Mouse (Mus musculus) lung, embryonic 16.5 days (tissue): ENCODE measurements around the gene Dip2b. TPM values are rescaled to one million over a fixed set of nuclear protein-coding genes. Genes with fewer than 3 reads are reported as not detected.

ENCODE experiments used
- ATAC-seq: fragments of 200-750 bp; cut with Nextera tagmentation; 2 replicates; pipeline ENCODE4 v1.8.0; 2017; ENCODE audit warnings: low read depth, mild to moderate bottlenecking, moderate library complexity
- H3K27ac ChIP-seq: fragments of 300-500 bp; sonication (generic); 2 replicates; pipeline ENCODE4 v1.5.1; 2014; ENCODE audit warnings: mild to moderate bottlenecking, control low read depth, low read length
- H3K27me3 ChIP-seq: fragments of 300-500 bp; sonication (generic); 2 replicates; pipeline ENCODE4 v1.6.1; 2014; ENCODE audit warnings: low read depth, low read length, mixed read lengths; ENCODE audit not compliant: control insufficient read depth, insufficient read depth
- H3K36me3 ChIP-seq: fragments of 300-500 bp; sonication (generic); 2 replicates; pipeline ENCODE4 v1.6.1; 2014; ENCODE audit warnings: low read length; ENCODE audit not compliant: control insufficient read depth, insufficient read depth
- H3K4me1 ChIP-seq: fragments of 300-500 bp; sonication (generic); replicated peaks from 2 replicates; pipeline ENCODE4 v1.6.1; 2014; ENCODE audit warnings: low read length, mixed read lengths; ENCODE audit not compliant: control insufficient read depth, insufficient read depth
- H3K4me2 ChIP-seq: fragments of 300-500 bp; sonication (generic); 2 replicates; pipeline ENCODE4 v1.6.1; 2014; ENCODE audit warnings: low read depth, low read length, control low read depth
- H3K4me3 ChIP-seq: fragments of 300-500 bp; sonication (generic); 2 replicates; pipeline ENCODE4 v1.5.1; 2014; ENCODE audit warnings: mild to moderate bottlenecking, low read length, control low read depth
- H3K9ac ChIP-seq: fragments of 300-500 bp; sonication (generic); 2 replicates; pipeline ENCODE4 v1.6.1; 2014; ENCODE audit warnings: low read length, control low read depth
- H3K9me3 ChIP-seq: fragments of 300-500 bp; sonication (generic); 2 replicates; pipeline ENCODE4 v1.6.1; 2016; ENCODE audit warnings: low read length; ENCODE audit not compliant: control insufficient read depth
- WGBS: fragments of 180-500 bp; shearing (Covaris S2); extraction: QIAGEN DNeasy Blood & Tissue Kit; methylation state at CpG from one replicate; pipeline ENCODE4 v1.1.7; 2014; 5-methylcytosine and 5-hydroxymethylcytosine counted together
- polyA plus RNA-seq: library from polyadenylated mRNA; unstranded; fragments of >200 nt; fragmentation: Nextera tagmentation; extraction: Ambion mirVana; gene quantifications from 2 replicates; pipeline ENCODE4 v1.2.1, GENCODE M21; 2015

The Dip2b gene
- polyA plus RNA-seq, 1 experiment from 2014 or later, result 10.4 TPM

DNA sequence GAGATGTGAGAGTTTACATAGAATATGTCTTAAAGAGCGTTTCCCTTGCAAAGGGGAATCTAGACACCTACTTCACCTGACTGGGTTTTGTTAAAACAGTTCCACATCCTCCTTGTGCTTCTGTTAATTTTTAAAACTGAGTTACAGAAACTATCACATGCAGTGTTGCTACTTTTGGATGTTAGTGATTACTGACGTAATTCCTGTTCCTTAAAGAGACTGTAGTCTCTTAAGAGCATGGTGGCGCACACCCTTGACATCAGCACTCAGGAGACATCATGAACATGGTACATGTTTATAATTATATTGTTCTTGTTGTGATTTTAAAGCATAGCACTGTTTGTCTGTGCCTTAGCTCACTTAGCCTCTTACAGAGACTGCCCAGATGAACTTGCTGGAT lies 113.9 kb downstream of the Dip2b start:
- Histone ChIP-seq H3K4me2 (no peak overlapping the region), H3K27ac (no peak overlapping the region), H3K9me3 (no peaks in the 10 kb centered on the region), H3K27me3 (no peaks in the 10 kb centered on the region), H3K36me3 (peaks cover 22% of the 10 kb centered on the region), H3K4me1 (no peaks in the 10 kb centered on the region; the same call in 1 of the 2 replicates), H3K4me3 (no peak overlapping the region), H3K9ac (no peak overlapping the region)
- 85% methylated on average over 3 of the region's 3 CpGs for WGBS
- no peak for ATAC-seq

DNA sequence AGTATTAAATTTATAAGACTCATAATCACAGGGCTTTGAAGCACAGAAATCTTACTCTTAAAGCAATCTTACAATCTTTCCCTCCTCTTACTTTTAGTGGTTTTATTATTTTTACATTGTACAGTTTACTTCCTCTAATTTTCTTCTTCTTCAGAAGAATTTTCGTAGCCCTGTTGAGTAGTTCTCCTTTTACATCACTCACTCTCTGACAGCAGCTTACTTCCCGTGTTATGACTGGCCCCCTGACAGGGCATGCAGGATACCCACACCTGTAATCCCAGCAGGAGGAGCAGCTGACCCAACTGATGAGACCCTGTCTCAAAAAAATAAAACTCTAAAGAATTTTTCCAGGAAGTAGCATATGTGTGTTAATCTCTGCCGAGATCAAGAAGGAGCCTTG lies 114.6 kb downstream of the Dip2b start:
- no peaks in the 10 kb centered on the region for H3K27me3 ChIP-seq
- H3K4me2 ChIP-seq, result no peak overlapping the region
- no peak for ATAC-seq
- H3K27ac ChIP-seq, result no peak overlapping the region
- WGBS, result 73% methylated on average over 3 of the region's 3 CpGs
- no peaks in the 10 kb centered on the region for H3K9me3 ChIP-seq
- no peak overlapping the region for H3K9ac ChIP-seq
- no peaks in the 10 kb centered on the region for H3K4me1 ChIP-seq
- H3K4me3 ChIP-seq, result no peak overlapping the region
- H3K36me3 ChIP-seq, result peaks cover 22% of the 10 kb centered on the region

DNA sequence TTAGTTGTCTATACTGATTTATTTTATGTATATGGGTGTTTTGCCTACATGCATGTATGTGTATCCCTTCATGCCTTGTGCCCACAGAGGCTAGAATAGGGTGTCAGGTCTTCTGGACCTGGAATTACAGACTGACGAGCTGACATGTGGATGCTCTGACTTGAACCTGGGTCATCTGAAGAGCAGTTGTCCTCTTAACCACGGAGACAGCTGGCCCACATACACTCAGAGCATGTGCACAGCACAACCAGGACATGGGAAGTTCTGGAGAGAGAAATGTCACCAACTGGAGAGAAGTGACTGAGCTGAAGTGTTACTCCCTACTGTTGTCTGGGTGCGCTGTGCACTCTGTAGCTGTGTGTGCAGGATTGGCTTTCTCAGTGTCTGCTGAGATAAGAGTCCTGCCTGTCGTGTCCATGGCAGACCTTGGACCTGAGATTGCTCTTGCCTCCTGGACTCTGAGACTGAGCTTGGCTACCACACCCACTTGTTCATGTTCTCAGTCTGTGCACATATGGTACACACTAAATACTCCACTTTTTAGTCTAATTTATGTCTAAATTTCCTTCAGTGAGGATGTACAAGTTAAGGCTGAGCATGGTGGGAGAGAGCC lies 117.7 kb downstream of the Dip2b start:
- Histone ChIP-seq H3K36me3 (peaks cover 24% of the 10 kb centered on the region), H3K4me2 (no peak overlapping the region), H3K4me3 (no peak overlapping the region), H3K9me3 (no peaks in the 10 kb centered on the region), H3K4me1 (no peaks in the 10 kb centered on the region), H3K9ac (no peak overlapping the region), H3K27ac (no peak overlapping the region), H3K27me3 (no peaks in the 10 kb centered on the region)
- WGBS, result 89% methylated on average over 4 of the region's 4 CpGs
- ATAC-seq, result no peak

DNA sequence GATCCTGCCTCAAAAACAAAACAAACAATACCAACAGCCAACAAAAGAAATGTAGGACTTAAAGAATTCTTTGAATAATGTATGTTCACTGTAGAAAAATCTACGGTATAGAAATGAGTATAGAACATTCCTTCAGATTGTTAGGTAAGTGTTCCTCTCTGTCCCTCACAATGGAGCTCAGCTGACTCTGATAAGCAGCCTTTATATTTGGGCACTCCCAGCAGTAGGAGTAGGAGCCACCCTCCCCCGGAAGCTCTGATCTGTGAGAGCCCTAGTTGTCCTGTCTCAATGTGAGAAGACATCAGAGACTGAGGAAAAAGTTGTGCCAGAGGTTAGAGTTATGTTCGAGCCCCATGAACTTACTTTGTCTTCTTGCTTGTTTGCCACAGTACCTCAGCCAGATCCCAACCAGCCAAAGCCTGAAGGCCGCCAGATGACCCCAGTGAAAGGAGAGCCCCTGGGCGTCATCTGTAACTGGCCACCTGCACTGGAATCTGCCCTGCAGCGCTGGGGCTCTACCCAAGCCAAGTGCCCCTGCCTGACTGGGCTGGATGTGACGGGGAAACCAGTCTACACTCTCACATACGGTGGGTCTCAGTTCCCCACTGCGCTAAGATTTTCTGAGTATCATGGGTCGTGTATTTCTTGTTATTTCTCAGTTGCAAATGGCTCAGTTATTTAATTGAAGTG lies 118.5 kb downstream of the Dip2b start:
- H3K4me1 ChIP-seq, result no peaks in the 10 kb centered on the region
- H3K27ac ChIP-seq, result no peak overlapping the region
- H3K4me3 ChIP-seq, result no peak overlapping the region
- H3K36me3 ChIP-seq, result peaks cover 24% of the 10 kb centered on the region
- H3K9me3 ChIP-seq, result no peaks in the 10 kb centered on the region
- H3K4me2 ChIP-seq, result no peak overlapping the region
- ATAC-seq, result no peak
- no peak overlapping the region for H3K9ac ChIP-seq
- H3K27me3 ChIP-seq, result no peaks in the 10 kb centered on the region
- 80% methylated on average over 10 of the region's 10 CpGs for WGBS

DNA sequence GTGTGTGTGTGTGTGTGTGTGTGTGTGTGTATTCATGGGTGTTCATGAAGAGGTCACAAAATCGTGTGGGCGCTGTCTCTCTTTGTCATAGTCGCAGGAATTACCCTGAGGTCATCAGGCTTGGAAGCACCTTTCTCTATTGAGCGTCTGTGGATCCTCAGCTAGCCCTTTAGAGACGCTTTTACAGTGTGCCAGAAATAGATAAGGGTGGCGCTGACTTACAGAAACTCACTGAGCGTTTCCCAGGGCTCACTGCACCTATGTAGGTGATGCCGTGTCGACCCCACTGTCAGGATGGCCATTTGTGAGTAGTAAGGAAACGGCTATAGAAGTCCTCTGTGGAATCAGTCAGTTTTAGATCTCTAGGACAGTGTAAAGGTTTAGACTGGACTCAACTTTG lies 120.5 kb downstream of the Dip2b start:
- Histone ChIP-seq H3K27me3 (no peaks in the 10 kb centered on the region), H3K36me3 (peaks cover 30% of the 10 kb centered on the region), H3K4me3 (no peak overlapping the region), H3K27ac (no peak overlapping the region), H3K9ac (no peak overlapping the region), H3K4me2 (no peak overlapping the region), H3K4me1 (no peaks in the 10 kb centered on the region), H3K9me3 (no peaks in the 10 kb centered on the region)
- ATAC-seq, result no peak
- WGBS, result 86% methylated on average over 10 of the region's 10 CpGs

DNA sequence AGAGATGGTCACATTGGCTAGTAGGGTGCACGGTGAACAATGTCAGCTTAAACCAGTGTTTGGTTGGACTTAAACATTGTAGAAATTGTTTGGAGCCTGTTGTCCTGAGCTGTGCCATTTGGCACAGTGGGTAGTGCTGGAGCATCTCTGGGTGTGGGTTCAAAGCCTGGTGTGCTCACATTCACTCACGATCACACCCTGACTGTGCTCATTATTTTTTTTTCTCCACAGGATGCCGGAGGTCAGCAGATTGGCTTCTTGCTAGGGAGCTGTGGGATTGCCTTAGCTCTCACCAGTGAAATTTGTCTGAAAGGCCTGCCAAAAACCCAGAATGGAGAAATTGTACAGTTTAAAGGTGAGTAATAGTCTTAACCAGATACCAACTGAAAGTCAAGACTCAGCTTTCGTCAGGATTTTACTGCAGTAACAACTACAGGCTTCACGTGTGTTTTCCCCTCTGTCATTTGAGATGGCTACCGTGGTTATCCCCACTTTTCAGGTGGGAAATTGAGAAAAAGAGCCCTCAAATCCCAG lies 123.3 kb downstream of the Dip2b start:
- no peak overlapping the region for H3K4me2 ChIP-seq
- no peak overlapping the region for H3K9ac ChIP-seq
- no peak overlapping the region for H3K4me3 ChIP-seq
- WGBS, result 82% methylated on average over 6 of the region's 6 CpGs
- ATAC-seq, result no peak
- H3K9me3 ChIP-seq, result no peaks in the 10 kb centered on the region
- H3K27ac ChIP-seq, result no peak overlapping the region
- H3K36me3 ChIP-seq, result peaks cover 20% of the 10 kb centered on the region
- H3K4me1 ChIP-seq, result no peaks in the 10 kb centered on the region
- H3K27me3 ChIP-seq, result no peaks in the 10 kb centered on the region

DNA sequence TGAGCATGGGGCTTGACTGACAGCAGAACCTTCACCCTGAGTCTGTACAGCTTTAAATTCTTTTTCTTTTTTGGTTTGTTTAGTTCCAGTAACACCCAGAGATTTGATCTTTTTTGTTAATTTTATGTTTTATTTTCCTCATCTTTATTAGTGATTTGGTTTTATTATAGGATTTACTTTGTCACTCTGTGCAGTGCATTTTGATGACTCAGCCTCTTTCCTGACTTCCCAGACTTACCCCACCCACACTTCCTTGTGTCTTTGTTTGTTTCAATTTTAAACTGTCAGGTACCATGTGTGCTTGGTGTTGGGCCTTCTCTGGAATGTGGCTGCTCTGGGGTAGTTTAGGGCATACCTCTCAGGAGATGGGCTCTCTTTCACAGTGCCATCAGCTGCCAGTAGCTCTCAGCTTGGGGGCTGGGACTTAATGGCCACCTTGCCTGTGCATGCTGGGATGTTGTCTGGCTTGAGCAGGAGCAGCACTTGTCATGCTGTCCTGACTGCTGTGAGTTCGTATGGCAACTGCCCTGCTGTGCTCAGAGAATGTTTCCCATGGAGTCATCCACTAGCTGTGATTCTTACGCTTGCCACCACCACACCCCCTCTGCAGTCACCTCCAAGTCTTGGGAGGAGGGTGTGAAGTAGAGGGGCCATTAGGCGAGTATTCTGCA lies 125.1 kb downstream of the Dip2b start:
- 67% methylated on average over 3 of the region's 3 CpGs for WGBS
- Histone ChIP-seq H3K27ac (no peak overlapping the region), H3K36me3 (peaks cover 15% of the 10 kb centered on the region), H3K9ac (no peak overlapping the region), H3K4me3 (no peak overlapping the region), H3K27me3 (no peaks in the 10 kb centered on the region), H3K9me3 (no peaks in the 10 kb centered on the region), H3K4me1 (no peaks in the 10 kb centered on the region), H3K4me2 (no peak overlapping the region)
- ATAC-seq, result no peak

DNA sequence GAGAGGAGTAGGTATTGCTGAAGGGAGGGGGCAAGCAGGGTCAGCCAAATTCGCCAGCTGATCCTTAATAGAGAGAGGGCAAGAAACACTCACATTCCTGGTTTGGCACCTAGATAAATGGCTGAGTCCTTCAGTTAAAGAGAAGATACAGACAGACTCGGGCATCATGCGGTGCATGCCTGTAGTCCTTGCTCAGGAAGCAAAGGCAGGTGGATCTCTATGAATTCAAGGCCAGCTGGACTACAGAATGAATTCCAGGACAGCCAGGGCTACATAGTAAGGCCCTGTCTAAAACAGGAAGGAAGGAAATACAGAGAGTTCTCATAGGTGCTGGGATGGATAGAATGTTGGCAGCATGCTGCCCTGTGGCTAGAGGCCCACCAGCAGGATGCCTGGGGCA lies 128.0 kb downstream of the Dip2b start:
- H3K36me3 ChIP-seq, result peaks cover 25% of the 10 kb centered on the region
- H3K27ac ChIP-seq, result no peak overlapping the region
- WGBS, result 85% methylated on average over 3 of the region's 3 CpGs

DNA sequence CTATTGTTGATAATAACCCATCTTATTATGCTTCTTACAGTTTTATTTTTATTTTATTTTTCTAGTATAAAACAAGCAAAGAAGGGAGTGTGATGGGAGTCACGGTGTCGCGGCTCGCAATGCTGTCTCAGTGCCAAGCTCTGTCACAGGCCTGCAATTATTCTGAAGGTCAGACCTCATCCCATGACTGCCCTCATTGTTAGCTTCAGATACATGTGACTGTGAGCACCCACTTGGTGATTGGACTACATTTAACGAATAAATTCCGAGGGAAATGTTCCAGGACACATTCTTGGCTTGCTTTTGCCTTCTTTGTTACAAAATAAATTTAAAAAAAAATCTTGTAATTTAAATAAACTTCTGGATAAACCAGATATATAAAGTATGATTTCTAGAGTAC lies 129.3 kb downstream of the Dip2b start:
- 67% methylated on average over 6 of the region's 6 CpGs for WGBS
- Histone ChIP-seq H3K4me2 (no peak overlapping the region), H3K27ac (peak overlapping the region; percentile 71; the same call in 1 of the 2 replicates), H3K9ac (no peak overlapping the region), H3K4me1 (no peaks in the 10 kb centered on the region), H3K9me3 (no peaks in the 10 kb centered on the region), H3K36me3 (peaks cover 19% of the 10 kb centered on the region), H3K27me3 (no peaks in the 10 kb centered on the region), H3K4me3 (no peak overlapping the region)
- ATAC-seq, result peak; percentile 84

More for the DNA sequence above, 128.0 kb downstream of the Dip2b start:
- H3K9me3 ChIP-seq, result no peaks in the 10 kb centered on the region
- no peak for ATAC-seq
- no peak overlapping the region for H3K4me3 ChIP-seq
- no peak overlapping the region for H3K9ac ChIP-seq
- no peaks in the 10 kb centered on the region for H3K27me3 ChIP-seq
- no peak overlapping the region for H3K4me2 ChIP-seq
- H3K4me1 ChIP-seq, result no peaks in the 10 kb centered on the region
